Mouse (Mus musculus): ENCODE results near the gene Sobp. TPM values are rescaled to one million over a fixed set of nuclear protein-coding genes. Genes with fewer than 3 reads are reported as not detected.

The Sobp gene
- polyA plus RNA-seq, 1 experiment from 2014 or later: 0.75 TPM

- no peak overlapping the region for H3K9ac ChIP-seq (ENCODE audit: low read length)
- ATAC-seq (ENCODE audit: low FRiP score, low TSS enrichment): peak; percentile 18; the same call in 1 of the 2 replicates
- 32% methylated on average over 7 of the region's 7 CpGs for whole genome bisulfite sequencing
- no peaks in the 10 kb centered on the region for H3K9me3 ChIP-seq (ENCODE audit: control insufficient read depth, low read length)
- no peaks in the 10 kb centered on the region for H3K4me1 ChIP-seq (replicated peaks; ENCODE audit: control insufficient read depth, insufficient read depth)
- no peak for DNase-seq (ENCODE audit: low spot score)
- H3K36me3 ChIP-seq (ENCODE audit: control insufficient read depth, insufficient read depth, low read length): no peaks in the 10 kb centered on the region
- no peak overlapping the region for H3K4me2 ChIP-seq (replicated peaks; ENCODE audit: low read depth)
- H3K27me3 ChIP-seq (ENCODE audit: control insufficient read depth, insufficient read depth, low read length): no peaks in the 10 kb centered on the region
- no peak for TF ChIP-seq EP300 (optimal IDR thresholded peaks at IDR 0.05)
- no peak overlapping the region for H3K4me3 ChIP-seq (ENCODE audit: low read depth, low read length)
- H3K27ac ChIP-seq (replicated peaks): 0 out of 2 replicates have a peak overlapping the region, but pooled peaks have one; percentile 37
Measured at GRCm38 (mm10) chr10:43043351-43044209, 130.8 kb downstream of the Sobp start.

- DNase-seq (ENCODE audit: low spot score) (no peak), ATAC-seq (ENCODE audit: low FRiP score, low TSS enrichment) (no peak; the same call in 1 of the 2 replicates)
- 46% methylated on average over 10 of the region's 10 CpGs for WGBS
- Histone ChIP-seq H3K27me3 (ENCODE audit: control insufficient read depth, insufficient read depth, low read length) (no peaks in the 10 kb centered on the region), H3K9ac (ENCODE audit: low read length) (no peak overlapping the region), H3K4me2 (replicated peaks; ENCODE audit: low read depth) (no peak overlapping the region), H3K27ac (replicated peaks) (no peak overlapping the region), H3K36me3 (ENCODE audit: control insufficient read depth, insufficient read depth, low read length) (no peaks in the 10 kb centered on the region), H3K4me1 (replicated peaks; ENCODE audit: control insufficient read depth, insufficient read depth) (no peaks in the 10 kb centered on the region), H3K9me3 (ENCODE audit: control insufficient read depth, low read length) (no peaks in the 10 kb centered on the region), H3K4me3 (ENCODE audit: low read depth, low read length) (no peak overlapping the region)
- no peak for TF ChIP-seq EP300 (optimal IDR thresholded peaks at IDR 0.05)
- TF ChIP-seq CTCF (IDR thresholded peaks at IDR 0.05; ENCODE audit: low read depth): no peak
Measured at GRCm38 (mm10) chr10:43042591-43043327, 131.6 kb downstream of the Sobp start.

GRCm38 (mm10) chr10:43041794-43042193 lies 132.5 kb downstream of the Sobp start:
- ATAC-seq (ENCODE audit: low FRiP score, low TSS enrichment) (no peak), DNase-seq (ENCODE audit: low spot score) (no peak)
- Histone ChIP-seq H3K36me3 (ENCODE audit: control insufficient read depth, insufficient read depth, low read length) (no peaks in the 10 kb centered on the region), H3K27ac (replicated peaks) (no peak overlapping the region), H3K9ac (ENCODE audit: low read length) (no peak overlapping the region), H3K4me2 (replicated peaks; ENCODE audit: low read depth) (no peak overlapping the region), H3K27me3 (ENCODE audit: control insufficient read depth, insufficient read depth, low read length) (no peaks in the 10 kb centered on the region), H3K9me3 (ENCODE audit: control insufficient read depth, low read length) (no peaks in the 10 kb centered on the region), H3K4me1 (replicated peaks; ENCODE audit: control insufficient read depth, insufficient read depth) (no peaks in the 10 kb centered on the region), H3K4me3 (ENCODE audit: low read depth, low read length) (no peak overlapping the region)
- 85% methylated on average over 3 of the region's 3 CpGs for WGBS
- TF ChIP-seq CTCF (IDR thresholded peaks at IDR 0.05; ENCODE audit: low read depth): no peak
- TF ChIP-seq EP300 (optimal IDR thresholded peaks at IDR 0.05): no peak

DNA sequence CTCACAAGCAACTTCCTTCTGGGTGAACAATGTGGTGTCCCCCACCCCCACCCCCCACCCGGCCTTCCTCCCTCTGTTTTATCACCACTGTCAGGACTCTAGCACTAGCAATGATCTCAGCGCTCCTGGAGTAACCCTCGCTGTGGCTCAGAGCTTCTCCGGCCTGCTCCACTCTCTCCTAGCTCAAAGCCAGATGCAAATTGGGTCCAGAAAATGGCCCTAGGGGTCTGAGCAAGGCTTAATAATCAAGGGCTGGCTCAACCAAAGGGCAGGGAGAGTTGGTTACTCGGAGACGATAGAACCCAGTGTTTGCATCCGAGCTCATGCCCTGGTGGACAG lies 136.9 kb downstream of the Sobp start:
- ATAC-seq (ENCODE audit: low FRiP score, low TSS enrichment) (no peak), DNase-seq (ENCODE audit: low spot score) (no peak)
- TF ChIP-seq CTCF (IDR thresholded peaks at IDR 0.05; ENCODE audit: low read depth): no peak
- no peak for TF ChIP-seq EP300 (optimal IDR thresholded peaks at IDR 0.05)
- no peaks in the 10 kb centered on the region for H3K36me3 ChIP-seq (ENCODE audit: control insufficient read depth, insufficient read depth, low read length)
- H3K27me3 ChIP-seq (ENCODE audit: control insufficient read depth, insufficient read depth, low read length): no peaks in the 10 kb centered on the region
- H3K4me2 ChIP-seq (replicated peaks; ENCODE audit: low read depth): no peak overlapping the region
- H3K4me3 ChIP-seq (ENCODE audit: low read depth, low read length): no peak overlapping the region
- H3K9me3 ChIP-seq (ENCODE audit: control insufficient read depth, low read length): no peaks in the 10 kb centered on the region
- WGBS: 68% methylated on average over 7 of the region's 7 CpGs
- H3K4me1 ChIP-seq (replicated peaks; ENCODE audit: control insufficient read depth, insufficient read depth): no peaks in the 10 kb centered on the region
- no peak overlapping the region for H3K9ac ChIP-seq (ENCODE audit: low read length)
- H3K27ac ChIP-seq (replicated peaks): no peak overlapping the region

GRCm38 (mm10) chr10:43036646-43037454 lies 137.5 kb downstream of the Sobp start:
- 77% methylated on average over 21 of the region's 21 CpGs for WGBS
- ATAC-seq (ENCODE audit: low FRiP score, low TSS enrichment): no peak

More at GRCm38 (mm10) chr10:43036646-43037454, 137.5 kb downstream of the Sobp start:
- Histone ChIP-seq H3K9me3 (ENCODE audit: control insufficient read depth, low read length) (no peaks in the 10 kb centered on the region), H3K4me3 (ENCODE audit: low read depth, low read length) (no peak overlapping the region), H3K4me2 (replicated peaks; ENCODE audit: low read depth) (no peak overlapping the region), H3K36me3 (ENCODE audit: control insufficient read depth, insufficient read depth, low read length) (no peaks in the 10 kb centered on the region), H3K27ac (replicated peaks) (no peak overlapping the region), H3K27me3 (ENCODE audit: control insufficient read depth, insufficient read depth, low read length) (no peaks in the 10 kb centered on the region), H3K4me1 (replicated peaks; ENCODE audit: control insufficient read depth, insufficient read depth) (no peaks in the 10 kb centered on the region), H3K9ac (ENCODE audit: low read length) (no peak overlapping the region)
- TF ChIP-seq EP300 (optimal IDR thresholded peaks at IDR 0.05) (no peak), CTCF (IDR thresholded peaks at IDR 0.05; ENCODE audit: low read depth) (no peak)
- DNase-seq (ENCODE audit: low spot score): no peak
